Mouse (Mus musculus): Measurements from ENCODE around the gene Pim1. TPM values are rescaled to one million over a fixed set of nuclear protein-coding genes. Genes with fewer than 3 reads are reported as not detected.

Pim1 gene
- polyA plus RNA-seq (2012), result 72.6 and 76.6 TPM in 2 replicates

DNA sequence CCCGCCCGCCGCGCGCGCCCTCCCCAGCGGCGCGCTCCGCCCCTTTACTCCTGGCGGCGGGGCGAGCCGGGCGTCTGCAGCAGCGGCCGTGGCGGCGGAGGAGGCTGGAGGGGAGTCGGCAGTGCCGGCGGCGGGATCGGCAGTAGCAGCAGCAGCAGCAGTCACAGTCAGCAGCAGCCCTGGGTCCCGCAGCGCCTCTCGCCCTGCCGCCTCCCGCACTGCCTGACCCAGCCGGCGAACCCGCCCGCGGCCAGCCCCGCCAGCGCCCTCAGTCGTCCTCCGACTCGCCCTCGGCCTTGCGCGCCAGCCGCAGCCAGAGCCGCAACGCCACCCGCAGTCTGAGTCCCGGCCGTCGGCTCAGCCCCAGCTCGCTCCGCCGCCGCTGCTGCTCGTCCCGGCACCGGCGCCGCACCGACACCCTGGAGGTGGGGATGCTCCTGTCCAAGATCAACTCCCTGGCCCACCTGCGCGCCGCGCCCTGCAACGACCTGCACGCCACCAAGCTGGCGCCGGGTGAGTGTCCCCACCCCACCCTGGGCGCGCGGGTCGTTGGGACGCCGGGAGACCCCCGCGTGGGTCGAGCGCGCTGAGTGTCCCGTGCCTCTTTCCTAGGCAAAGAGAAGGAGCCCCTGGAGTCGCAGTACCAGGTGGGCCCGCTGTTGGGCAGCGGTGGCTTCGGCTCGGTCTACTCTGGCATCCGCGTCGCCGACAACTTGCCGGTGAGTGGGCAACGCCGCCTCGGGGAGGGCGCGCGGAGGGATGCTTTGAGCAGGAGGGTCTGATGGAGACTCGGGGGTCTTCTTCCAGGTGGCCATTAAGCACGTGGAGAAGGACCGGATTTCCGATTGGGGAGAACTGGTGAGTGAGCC, at the start of gene Pim1:
Pim1 (plus strand) TSS at position 41 of the 869 bp plus-strand sequence.
- Histone ChIP-seq H3K4me1 (ENCODE audit: control insufficient read depth) (peaks cover 60% of the 10 kb centered on the region), H3K36me3 (ENCODE audit: control insufficient read depth) (peaks cover 56% of the 10 kb centered on the region)

DNA sequence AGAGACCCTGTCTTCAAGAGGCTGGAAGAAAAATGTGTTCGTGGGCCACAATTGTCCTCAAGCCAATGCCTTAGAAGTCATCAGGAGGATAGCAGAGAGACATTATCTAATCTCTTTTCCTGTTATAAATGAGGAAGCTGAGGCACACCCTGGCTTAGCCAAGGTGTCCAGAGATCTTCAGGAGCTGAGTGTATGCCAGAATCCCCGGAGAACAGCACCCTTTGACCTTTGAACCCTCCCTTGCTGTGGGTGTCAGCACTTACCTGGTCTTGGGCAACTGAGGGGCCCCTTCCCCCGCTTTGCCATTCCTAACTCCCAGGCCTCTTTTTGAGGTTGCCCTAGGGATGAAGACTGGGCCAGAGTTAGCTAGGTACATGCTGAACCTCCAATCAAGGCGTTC, 49.0 kb upstream of the Pim1 start:
- Histone ChIP-seq H3K36me3 (ENCODE audit: control insufficient read depth) (peaks cover 33% of the 10 kb centered on the region), H3K4me1 (ENCODE audit: control insufficient read depth) (peaks cover 95% of the 10 kb centered on the region), H3K27me3 (ENCODE audit: control insufficient read depth) (no peaks in the 10 kb centered on the region), H3K9me3 (ENCODE audit: control insufficient read depth, low read length) (no peaks in the 10 kb centered on the region), H3K4me3 (replicated peaks) (no peak overlapping the region)
- TF ChIP-seq GATA1 (IDR thresholded peaks at IDR 0.05; ENCODE audit: low read length) (no peak), TAL1 (IDR thresholded peaks at IDR 0.05; ENCODE audit: low read length) (no peak)

More for the DNA sequence above, at the start of gene Pim1:
- no peaks in the 10 kb centered on the region; the same call in 1 of the 2 replicates for H3K27me3 ChIP-seq (ENCODE audit: control insufficient read depth)
- no peak for TF ChIP-seq TAL1 (IDR thresholded peaks at IDR 0.05; ENCODE audit: low read length)
- TF ChIP-seq GATA1 (IDR thresholded peaks at IDR 0.05; ENCODE audit: low read length), result no peak
- H3K9me3 ChIP-seq (ENCODE audit: control insufficient read depth, low read length), result peaks cover 2% of the 10 kb centered on the region; the same call in 1 of the 2 replicates
- H3K4me3 ChIP-seq (replicated peaks), result peak within 1 kb of the TSS; percentile 79

DNA sequence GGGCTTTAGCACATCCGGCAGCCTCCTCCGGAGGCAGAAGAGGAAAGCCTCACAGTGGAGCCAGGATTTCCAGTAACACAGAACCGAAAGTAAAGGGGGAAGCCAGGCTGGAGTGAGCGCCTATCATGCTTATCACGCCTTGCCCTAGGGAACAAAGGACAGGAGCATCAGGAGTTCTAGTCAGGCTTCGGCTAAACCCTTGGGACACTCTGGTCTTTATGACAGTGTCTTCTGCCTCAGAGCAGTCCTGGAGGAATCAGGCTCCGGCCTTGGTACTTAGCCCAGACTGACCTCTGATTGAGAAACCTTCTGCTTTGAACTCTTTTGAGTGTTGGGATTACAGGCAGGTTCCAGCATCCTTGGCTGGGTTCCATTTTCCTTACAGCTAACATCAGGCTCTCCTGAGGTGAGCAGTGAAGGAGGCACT, 48.4 kb upstream of the Pim1 start:
- no peaks in the 10 kb centered on the region for H3K9me3 ChIP-seq (ENCODE audit: control insufficient read depth, low read length)
- peaks cover 95% of the 10 kb centered on the region for H3K4me1 ChIP-seq (ENCODE audit: control insufficient read depth)
- H3K36me3 ChIP-seq (ENCODE audit: control insufficient read depth), result peaks cover 33% of the 10 kb centered on the region
- TF ChIP-seq TAL1 (IDR thresholded peaks at IDR 0.05; ENCODE audit: low read length), result no peak
- no peak for TF ChIP-seq GATA1 (IDR thresholded peaks at IDR 0.05; ENCODE audit: low read length)
- no peak overlapping the region for H3K4me3 ChIP-seq (replicated peaks)
- H3K27me3 ChIP-seq (ENCODE audit: control insufficient read depth), result no peaks in the 10 kb centered on the region

DNA sequence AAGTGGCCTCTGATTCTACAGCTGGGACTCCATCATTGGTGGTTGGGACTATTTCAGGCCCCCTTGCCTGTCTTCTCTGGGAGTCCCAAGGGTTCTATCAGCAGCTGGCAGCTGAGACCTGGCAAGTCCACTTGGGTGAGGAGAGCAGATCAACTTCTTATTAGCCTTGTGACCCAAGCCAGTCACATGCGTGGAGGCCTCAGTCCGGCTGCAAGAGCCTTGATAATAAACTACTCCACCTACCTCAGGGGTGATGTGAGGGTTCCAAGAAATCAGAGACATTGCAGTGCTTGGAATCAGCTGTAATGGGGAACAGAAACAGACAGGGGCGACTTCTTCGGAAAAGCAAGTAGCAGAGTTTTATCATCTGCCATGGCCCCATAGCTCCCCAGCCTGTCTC, 46.8 kb upstream of the Pim1 start:
- Histone ChIP-seq H3K27me3 (ENCODE audit: control insufficient read depth) (no peaks in the 10 kb centered on the region), H3K4me1 (ENCODE audit: control insufficient read depth) (peaks cover 99% of the 10 kb centered on the region), H3K4me3 (replicated peaks) (peak overlapping the region; percentile 54), H3K9me3 (ENCODE audit: control insufficient read depth, low read length) (no peaks in the 10 kb centered on the region), H3K36me3 (ENCODE audit: control insufficient read depth) (peaks cover 33% of the 10 kb centered on the region)
- TF ChIP-seq GATA1 (IDR thresholded peaks at IDR 0.05; ENCODE audit: low read length), result peak; percentile 55
- TF ChIP-seq TAL1 (IDR thresholded peaks at IDR 0.05; ENCODE audit: low read length), result peak; percentile 85

DNA sequence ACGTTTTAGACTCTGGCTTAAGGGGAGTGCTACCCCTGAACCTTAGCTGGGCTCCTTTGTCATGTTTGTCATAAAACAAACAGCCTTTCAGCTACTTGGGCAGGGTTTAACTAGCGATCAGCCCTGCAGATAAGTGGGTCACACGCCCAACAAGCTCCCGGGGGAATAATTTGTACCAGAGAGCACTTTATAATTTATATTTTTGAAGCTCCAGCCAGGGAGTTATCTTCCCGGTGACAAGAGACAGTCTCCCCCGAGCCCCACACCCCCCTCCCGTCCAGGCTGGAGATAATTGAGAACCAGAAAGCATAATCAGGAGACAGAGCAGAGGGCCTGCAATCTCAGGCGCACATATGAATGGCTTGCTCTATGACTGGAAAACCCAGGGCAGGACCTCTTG, 45.5 kb upstream of the Pim1 start:
- Histone ChIP-seq H3K36me3 (ENCODE audit: control insufficient read depth) (peaks cover 25% of the 10 kb centered on the region), H3K27me3 (ENCODE audit: control insufficient read depth) (peaks cover 8% of the 10 kb centered on the region), H3K4me3 (replicated peaks) (peak overlapping the region; percentile 54), H3K4me1 (ENCODE audit: control insufficient read depth) (peaks cover 99% of the 10 kb centered on the region), H3K9me3 (ENCODE audit: control insufficient read depth, low read length) (no peaks in the 10 kb centered on the region)
- TF ChIP-seq GATA1 (IDR thresholded peaks at IDR 0.05; ENCODE audit: low read length) (peak; percentile 99), TAL1 (IDR thresholded peaks at IDR 0.05; ENCODE audit: low read length) (no peak)

DNA sequence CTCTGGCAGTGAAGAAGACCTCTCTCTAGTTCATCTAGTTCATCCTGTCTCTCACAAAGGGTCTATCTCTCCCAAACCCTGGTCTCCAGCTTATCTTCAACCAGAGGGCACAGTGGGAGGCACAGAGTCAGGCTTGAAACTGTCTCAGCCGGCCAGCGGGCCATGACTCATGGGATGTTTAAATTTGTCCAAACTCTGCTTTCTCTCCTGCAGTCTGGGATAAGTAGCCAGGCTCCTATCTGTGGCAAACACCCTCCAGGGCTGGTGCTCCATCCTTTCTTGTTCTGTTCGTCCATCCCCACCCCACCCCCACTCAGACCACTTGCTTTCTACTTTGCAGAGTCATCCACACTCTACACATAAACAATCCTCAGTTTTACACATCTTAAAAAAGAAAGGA, 43.2 kb upstream of the Pim1 start:
- Histone ChIP-seq H3K4me1 (ENCODE audit: control insufficient read depth) (peaks cover 95% of the 10 kb centered on the region), H3K27me3 (ENCODE audit: control insufficient read depth) (peaks cover 29% of the 10 kb centered on the region), H3K4me3 (replicated peaks) (peak overlapping the region; percentile 43), H3K36me3 (ENCODE audit: control insufficient read depth) (peaks cover 10% of the 10 kb centered on the region), H3K9me3 (ENCODE audit: control insufficient read depth, low read length) (peaks cover 8% of the 10 kb centered on the region)
- TF ChIP-seq TAL1 (IDR thresholded peaks at IDR 0.05; ENCODE audit: low read length) (peak; percentile 89), GATA1 (IDR thresholded peaks at IDR 0.05; ENCODE audit: low read length) (peak; percentile 90)

DNA sequence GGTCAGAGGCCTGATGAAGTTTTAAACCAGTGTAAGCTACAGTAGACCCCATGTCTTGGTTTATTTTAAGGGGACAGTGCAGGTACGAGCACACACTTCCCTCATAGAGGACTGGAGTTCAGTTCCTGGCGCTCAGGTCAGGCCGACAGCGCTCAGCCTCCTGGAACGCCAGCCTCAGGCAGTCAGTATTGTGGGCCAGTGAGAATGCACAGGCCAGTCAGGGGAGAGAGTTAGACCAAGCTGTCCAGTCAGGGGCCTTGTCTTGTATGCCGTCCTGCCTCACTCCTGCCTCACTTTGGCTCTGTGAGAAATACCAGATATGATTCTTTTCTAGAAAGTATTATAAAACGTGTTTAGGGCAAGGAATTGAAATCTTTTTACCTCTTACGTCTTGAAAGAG, 42.5 kb upstream of the Pim1 start:
- Histone ChIP-seq H3K4me1 (ENCODE audit: control insufficient read depth) (peaks cover 87% of the 10 kb centered on the region), H3K4me3 (replicated peaks) (peak overlapping the region; percentile 43), H3K27me3 (ENCODE audit: control insufficient read depth) (peaks cover 31% of the 10 kb centered on the region), H3K9me3 (ENCODE audit: control insufficient read depth, low read length) (peaks cover 10% of the 10 kb centered on the region), H3K36me3 (ENCODE audit: control insufficient read depth) (peaks cover 6% of the 10 kb centered on the region)
- TF ChIP-seq GATA1 (IDR thresholded peaks at IDR 0.05; ENCODE audit: low read length) (no peak), TAL1 (IDR thresholded peaks at IDR 0.05; ENCODE audit: low read length) (no peak)

DNA sequence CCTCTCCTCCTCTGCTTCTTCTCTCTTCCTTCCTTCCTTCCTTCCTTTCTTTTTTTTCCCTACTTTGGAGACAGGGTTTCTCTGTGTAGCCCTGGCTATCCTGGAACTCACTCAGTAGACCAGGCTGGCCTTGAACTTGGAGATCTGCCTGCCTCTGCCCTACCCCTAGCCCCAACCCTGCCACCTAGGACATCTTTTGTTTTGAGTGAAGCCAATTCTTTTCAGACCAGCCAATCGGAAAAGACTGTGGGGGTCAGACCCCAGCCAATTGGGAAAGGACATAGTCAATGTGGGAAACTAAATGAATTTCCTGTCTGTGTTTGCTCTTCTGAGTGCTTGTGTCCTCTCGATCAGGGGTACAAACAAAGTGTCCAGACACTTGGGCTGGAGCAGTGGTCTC, 42.0 kb upstream of the Pim1 start:
- H3K4me1 ChIP-seq (ENCODE audit: control insufficient read depth), result peaks cover 84% of the 10 kb centered on the region
- no peak overlapping the region for H3K4me3 ChIP-seq (replicated peaks)
- TF ChIP-seq TAL1 (IDR thresholded peaks at IDR 0.05; ENCODE audit: low read length), result no peak
- no peak for TF ChIP-seq GATA1 (IDR thresholded peaks at IDR 0.05; ENCODE audit: low read length)
- peaks cover 34% of the 10 kb centered on the region for H3K27me3 ChIP-seq (ENCODE audit: control insufficient read depth)
- H3K9me3 ChIP-seq (ENCODE audit: control insufficient read depth, low read length), result peaks cover 14% of the 10 kb centered on the region
- H3K36me3 ChIP-seq (ENCODE audit: control insufficient read depth), result peaks cover 5% of the 10 kb centered on the region

Measured in erythroblast, embryonic 14.5 days (primary cell).